Mouse (Mus musculus): ENCODE data around the gene Insl5.

Gene Insl5

DNA sequence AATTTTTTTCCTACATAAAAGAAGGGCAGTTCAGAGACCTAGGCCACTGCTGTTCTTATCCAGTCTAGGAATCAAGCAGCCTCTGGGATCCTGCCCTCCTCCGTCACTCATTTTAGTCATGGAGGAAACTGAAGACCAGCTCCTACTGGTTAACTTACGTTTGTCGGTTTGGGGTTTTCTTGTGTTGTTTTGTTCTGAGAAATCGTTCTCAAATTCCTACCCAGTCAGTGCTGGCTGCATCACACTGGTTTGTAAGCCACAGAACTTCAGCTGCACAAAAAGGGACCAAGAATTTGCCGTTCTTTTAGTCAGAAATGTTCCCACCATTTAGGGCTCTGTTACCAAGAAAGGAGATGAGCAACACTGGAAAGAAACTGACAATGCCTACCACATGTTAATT, 37.3 kb downstream of the Insl5 start:
- no peak for DNase-seq

DNA sequence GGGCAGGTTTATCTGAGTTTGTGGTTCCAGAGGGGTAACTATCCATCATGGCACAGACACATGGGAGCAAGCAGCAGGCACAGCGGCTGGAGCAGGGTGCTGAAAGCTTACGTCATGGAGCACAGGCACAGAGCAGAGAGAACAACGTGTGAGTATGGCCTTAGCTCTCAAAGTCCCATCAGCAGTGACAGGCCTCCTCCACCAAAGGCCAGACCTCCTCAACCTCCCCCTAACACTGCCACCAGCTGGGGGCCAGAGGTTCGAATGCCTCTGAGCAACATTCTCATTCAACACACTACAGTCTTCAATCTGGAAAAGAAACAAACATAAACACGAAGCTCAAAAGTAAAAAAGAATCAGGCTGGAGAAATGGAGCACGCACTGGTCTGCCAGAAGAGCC, 38.1 kb downstream of the Insl5 start:
- DNase-seq = no peak

DNA sequence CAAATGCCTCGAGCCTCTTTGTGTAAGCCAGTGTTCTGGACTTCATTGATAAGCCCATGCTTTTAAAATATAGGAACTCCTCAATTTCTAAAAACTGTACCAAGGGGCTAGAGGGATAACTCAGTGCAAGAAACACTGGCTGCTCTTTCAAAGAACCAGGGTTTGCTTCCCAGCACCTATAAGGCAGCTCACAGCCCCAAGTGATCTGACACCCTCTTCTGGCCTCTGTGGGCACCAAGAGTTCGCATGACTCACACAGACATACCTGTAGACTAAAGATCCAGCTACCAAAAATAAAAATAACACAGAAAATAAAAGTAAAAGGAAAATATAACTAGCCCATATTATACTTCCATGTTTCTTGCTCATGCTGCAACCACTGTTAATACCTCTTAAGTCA, 38.9 kb downstream of the Insl5 start:
- DNase-seq = no peak

DNA sequence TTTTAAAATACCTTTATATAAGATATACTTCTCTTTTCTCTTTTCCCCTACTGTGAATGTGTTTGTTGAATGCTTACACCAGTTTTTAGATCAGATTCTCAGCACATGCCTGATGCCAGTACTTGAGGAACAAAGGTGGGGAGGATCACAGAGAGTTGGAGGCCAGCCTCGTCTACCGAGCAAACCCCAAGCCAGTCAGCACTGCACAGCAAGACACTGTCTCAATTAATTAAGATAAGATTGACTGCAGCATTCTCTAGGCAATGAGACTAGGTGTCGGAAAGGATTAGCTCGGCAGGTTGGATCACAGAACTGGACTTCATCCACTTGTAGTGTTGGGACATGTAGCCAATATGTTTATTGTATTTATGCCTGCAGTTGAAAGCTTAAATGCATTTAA, 39.3 kb downstream of the Insl5 start:
- peak in 1 of 2 experiments; percentile 15 for DNase-seq

DNA sequence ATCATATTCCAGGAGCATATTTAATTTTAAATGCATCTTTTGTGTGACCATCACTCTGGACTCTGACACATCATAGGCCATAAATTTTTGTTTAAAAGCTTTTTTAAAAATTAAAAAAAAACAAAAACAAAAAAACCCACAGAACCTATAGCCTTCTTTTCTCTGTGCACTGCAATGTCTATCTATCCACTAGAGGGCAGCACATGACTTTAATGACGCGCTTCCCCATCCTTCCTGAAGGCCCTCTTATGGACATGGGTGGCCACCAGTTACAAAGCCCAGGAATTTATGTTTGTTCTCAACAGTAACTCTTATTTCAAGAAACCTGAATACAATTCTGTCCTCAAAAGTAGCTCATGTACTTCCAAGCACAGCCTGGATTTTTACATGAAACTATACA, 39.7 kb downstream of the Insl5 start:
- DNase-seq = peak; percentile 80 to 81

DNA sequence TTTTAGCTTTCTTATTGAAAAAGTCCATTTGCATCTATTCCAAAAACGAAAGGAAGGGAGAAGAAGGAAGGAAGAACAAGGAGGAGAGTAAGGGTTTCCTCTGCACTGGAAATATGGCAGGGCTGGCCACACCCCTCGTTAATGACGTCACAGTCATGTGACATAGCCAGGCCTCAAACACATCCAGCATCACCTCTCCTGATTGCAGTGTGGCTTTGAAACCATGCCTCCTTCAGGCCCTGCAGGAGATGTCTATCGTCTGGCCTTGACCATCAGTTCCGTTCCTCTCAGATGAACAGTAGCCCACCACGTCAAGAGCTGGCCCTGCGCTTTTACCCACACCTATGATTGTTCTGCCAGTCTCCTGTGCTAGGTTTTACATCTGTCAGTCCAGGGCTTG, 40.5 kb downstream of the Insl5 start:
- DNase-seq = peak in 1 of 2 experiments; percentile 17

DNA sequence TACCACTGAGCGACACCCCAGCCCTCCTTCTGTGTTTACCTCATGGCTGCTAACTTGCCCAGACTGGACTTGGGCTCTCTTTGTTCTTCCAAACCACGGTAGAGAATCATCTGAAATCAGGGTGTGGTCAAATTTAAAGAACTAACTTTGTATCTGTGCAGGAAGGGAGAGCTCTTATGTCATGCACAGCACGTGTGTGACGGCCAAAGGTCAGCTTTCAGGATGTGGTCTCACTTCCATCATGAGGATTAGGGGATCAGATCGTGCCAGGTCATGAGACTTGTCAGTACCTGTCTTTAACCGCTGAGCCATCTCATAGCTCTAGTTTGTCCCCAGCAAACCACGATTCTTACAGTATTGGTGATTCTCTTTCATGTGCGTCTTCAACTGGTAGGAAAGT, 44.9 kb downstream of the Insl5 start:
- no peak for DNase-seq

DNA sequence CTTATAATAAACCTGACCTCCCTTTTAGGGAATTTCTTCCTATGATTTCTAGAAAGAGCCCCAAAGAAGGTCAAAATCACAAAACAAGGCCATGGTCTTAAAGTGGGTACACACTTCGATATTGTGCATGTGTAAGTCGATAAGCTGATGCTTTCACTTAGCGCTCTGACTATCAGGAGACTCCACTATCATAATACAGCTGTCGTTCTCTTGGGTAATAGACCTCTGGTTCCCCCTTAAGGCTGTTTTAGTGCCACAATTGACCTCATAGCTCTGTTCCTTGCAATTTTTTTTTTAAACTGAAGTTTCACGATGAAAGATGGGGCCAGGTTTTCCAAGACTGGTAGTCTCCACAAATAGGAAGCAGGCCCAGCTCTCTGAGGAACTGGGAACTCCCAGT, 47.3 kb downstream of the Insl5 start:
- DNase-seq = no peak

DNA sequence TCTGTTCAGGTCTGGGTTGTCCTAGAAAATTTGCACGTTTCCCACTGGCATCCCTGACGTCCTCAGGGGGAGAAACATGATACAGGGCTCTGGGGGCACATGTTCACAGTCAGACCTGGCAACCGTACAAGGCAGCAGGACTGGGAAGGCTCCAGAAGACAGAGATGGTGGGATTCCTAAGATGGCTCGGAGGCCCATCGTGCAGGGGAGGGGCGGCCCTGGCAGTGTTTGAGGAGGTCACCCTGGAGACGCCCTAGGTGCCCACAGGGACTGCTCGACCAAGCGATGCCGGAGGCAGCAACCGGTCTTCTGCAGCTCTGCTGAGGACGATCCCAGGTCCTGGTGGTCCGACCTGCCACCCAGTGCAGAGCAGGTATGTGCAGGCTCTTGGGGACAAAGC, 48.2 kb downstream of the Insl5 start, which contains the start of gene Tctex1d1:
Tctex1d1 (plus strand) TSS at position 167 of the 400 bp plus-strand sequence.
- peak; percentile 33 to 54 for DNase-seq

DNA sequence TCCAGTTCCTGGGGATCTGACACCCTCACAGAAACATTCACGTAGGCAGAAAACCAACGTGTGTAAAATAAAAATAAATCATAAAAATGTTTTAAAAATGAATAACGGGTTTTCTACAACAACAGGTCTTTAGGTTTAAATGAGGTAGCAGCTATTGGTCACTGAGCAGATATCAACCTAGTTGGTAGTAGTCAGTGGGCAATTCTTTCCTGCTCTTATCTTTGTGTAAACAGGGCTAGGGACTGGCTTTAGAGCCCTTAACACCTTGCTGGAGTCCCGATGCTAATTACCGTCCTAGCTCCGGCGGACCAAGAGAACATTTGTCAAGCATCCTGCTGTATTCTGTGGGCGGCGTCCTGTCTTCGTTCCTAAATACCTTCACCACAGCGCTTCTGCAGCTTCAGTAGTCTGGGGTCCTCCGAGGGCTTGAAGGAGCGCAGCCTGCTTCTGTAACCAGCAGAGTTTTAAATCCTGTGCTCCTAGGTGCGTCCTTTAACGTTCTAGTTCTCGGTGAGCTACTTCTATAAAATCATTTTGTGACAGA, 48.8 kb downstream of the Insl5 start:
- peak; percentile 7 to 13 for DNase-seq

DNA sequence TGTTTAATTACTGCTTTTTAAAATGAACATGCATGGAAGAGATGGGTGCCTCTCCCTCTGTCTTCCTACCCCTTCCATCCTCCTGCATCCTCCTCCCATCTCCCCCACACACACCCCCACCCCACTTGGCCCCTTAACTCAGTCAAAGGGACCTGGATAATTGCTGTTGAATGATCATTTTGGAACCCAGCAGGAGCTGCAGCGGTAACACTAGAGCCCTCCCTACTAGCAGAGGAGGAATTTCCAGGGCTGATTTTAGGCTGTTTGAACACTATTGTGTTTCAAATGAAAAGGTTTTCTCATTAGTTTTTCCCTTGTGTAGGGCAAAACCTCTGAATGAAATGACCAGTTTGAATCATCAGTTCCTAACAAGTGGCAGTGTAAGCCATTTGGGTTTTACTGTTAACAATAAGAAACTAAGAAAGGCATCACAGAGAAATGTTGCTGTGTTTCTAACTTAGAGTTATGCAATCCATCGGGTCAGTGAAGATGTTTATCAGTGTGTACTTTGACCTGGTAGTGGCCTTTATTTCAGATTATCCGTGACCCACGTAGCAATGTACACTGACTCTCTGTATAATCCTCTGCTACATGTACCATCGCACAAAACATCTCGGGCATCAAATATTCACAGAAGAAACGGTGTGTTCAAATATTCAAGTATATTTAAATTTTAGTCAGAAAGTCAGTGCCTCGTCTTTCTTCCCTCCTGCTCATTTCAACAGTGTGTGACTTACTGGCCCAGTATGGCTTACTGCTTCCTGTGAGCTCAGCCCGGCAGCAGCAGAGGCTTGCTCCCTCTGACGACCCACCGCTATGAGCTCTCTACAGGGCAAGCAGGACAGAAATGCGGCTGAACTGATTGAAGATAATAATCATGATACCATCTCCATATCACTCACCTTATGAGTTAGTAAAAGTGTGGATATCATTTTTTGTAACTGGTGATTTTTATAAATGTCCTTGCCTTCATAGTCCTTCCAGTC, 50.1 kb downstream of the Insl5 start:
- no peak for DNase-seq

DNA sequence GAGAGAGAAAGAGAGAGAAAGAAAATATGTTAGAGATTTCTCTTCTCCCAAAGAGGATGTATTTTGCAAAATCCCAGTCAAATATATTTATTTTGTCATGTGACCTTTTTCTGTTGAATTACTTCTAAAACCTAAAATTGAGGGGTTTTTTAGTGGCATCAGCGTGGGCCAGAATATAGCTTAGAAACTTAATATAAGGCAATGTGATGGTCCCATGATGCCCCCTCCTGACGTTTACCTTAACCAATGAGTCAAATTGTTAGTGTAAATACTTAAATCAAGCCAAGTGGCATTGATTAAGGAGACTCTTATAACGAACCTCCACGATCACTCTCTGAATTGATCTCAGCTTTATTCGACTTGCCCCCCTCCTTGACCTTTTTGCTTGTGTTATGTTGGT, 52.5 kb downstream of the Insl5 start:
- no peak for DNase-seq

DNA sequence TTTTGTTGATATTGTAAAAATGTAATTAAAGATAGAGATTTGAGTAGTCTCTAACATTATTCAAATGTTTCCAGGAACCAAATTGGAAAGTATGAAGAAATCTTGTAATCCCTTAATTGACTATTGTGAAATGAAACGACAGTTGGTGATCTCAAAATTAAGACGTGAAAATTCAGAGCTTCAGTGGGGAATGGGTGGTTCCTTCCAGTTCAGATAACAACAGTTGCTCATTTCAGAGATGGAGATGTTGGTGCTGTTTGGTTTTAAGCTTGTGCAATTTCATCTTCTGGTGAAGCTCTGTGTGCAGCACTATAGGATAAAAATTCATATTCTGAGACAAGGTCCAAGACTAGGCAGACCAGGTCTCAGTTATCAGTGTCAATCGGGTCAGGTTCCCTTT, 54.6 kb downstream of the Insl5 start:
- no peak for DNase-seq

DNA sequence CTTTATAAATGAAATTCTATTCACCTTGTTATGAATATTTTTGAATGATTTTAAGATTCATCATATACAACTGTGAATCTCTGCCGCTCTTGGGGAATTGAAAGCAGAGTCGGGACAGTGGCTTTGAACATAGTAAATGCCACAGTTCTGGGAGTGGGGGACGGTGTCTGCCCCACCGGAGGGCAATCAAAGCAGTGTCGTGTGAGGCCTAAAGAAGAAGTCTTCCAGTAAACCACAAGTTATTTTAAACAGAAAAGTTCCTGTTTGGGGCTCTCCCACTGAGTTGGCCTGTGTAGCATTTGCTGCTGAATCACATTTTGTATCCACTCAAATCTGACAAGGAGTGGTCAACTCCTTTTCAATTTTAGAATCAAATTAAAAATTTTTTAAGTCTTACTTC, 55.5 kb downstream of the Insl5 start:
- no peak for DNase-seq

DNA sequence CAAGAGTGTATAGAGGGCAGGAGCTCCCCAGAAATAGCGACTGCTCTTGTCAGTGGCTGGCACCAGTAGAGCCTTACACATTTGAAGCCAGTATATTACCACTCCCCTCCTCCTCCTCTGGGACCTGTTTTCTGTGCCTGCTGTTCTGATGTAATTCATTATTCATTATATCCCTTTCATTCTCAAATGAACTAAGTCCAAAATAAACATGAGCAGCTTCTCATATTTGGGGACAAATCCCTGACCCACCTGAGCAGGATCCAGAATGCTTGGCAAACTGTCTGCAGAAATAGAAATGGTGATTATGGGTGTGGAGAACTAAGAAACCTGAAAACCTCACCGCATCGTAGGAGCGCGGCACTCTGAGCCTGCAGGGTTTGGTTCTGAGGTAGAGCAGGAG, 57.0 kb downstream of the Insl5 start:
- DNase-seq = no peak
